Mouse (Mus musculus) 416B (cell line): ENCODE measurements at regions not wholly inside any gene's neighbourhood (a gene's known extent, or its start where the extent isn't known, plus 50 kb on each side); places are given as distances from the start of the nearest gene placed in this dataset.

Source experiments
- DNase-seq: peaks from one replicate; pipeline ENCODE4 v3.0.0; 2011; ENCODE audit warnings: low read depth

DNA sequence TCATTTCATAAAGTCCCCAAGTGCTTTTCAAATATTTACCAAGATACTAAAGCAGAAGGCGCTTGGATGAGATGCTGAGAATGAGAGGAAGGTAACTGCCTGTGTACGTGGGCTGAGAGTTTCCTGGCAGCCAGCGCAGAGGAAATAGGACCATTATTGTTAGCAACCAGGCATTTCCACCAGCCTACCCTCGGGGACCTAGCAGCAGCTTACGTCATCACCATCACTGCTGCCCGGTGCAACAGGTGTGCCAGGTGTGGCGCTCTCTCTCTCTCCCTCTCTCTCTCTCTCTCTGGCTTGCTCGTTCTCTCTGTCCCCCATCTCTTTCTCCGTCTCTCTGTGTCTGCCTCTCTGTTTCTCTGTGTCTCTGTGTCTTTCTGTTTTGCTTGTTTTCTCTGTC is 55.1 kb upstream of the Fam222a start:
- DNase-seq = no peak

DNA sequence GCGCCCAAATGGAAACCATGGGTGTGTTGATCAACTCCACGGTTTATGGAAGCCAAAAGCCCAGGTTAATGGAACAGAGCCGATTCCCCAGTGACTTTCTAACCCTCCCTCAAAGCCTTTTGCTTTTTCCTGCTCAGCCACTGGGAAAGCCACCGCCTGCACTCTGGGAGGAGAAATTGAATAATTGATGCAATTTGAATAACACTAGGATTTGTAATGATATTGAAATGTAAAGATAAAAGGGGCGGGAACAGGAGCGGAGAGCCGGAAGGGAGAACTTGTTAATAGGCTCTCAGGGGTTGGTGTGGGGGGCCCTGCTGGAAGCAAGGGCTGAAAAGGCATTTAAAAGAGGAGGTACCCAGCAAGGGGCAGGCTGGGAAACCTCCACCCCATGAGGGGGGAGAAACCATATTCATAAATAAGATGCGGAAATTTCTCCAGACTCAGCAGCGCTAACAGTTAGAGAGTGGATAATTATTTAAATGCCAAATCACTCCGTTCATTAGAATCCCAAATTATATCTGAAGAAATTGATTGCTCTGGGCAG is 53.8 kb upstream of the Fam222a start:
- DNase-seq = no peak

DNA sequence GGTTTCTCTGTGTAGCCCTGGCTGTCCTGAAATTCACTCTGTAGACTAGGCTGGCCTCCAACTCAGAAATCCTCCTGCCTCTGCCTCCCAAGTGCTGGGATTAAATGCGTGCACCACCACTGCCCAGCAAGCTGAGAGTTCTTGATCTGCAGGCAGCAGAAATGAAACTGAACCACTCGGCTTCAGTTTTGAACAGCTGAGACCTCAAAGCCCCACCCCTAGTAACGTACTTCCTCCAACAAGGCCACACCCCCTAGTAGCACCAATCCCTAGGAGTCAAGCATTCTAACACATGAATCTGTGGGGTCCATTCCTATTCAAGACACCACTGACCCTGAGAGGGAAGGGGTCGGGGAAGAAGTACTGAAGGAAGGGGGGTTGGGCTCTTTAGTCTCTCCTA is 50.8 kb upstream of the Fam222a start:
- peak; percentile 25 for DNase-seq

DNA sequence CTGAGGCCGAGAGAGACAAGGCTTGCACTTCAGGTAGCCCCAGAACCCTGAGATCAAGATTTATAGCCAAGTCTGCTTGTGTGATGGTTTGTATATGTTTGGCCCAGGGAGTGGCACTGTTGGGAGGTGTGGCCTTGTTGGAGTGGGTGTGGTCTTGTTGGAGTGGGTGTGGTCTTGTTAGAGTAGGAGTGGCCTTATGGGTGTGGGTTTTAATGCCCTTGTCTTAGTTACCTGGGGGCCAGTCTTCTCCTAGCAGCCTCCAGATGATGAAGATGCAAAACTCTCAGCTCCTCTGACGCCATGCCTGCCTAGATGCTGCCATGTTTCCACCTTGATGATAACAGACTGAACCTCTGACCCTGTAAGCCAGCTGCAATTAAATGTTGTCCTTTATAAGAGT is 49.8 kb upstream of the Fam222a start:
- no peak for DNase-seq
